Mouse (Mus musculus) liver, postnatal 0 days (tissue): ENCODE measurements around the gene Aplnr.

ENCODE experiments used
- CTCF ChIP-seq: sonication (generic); IDR thresholded peaks from 2 replicates; pipeline ENCODE4 v1.5.1; 2016; ENCODE audit warnings: antibody characterized with exemption, low read depth
- EP300 ChIP-seq: IDR thresholded peaks from 2 replicates; pipeline ENCODE4 v1.6.1; 2016; ENCODE audit warnings: antibody characterized with exemption, low read depth, mild to moderate bottlenecking

DNA sequence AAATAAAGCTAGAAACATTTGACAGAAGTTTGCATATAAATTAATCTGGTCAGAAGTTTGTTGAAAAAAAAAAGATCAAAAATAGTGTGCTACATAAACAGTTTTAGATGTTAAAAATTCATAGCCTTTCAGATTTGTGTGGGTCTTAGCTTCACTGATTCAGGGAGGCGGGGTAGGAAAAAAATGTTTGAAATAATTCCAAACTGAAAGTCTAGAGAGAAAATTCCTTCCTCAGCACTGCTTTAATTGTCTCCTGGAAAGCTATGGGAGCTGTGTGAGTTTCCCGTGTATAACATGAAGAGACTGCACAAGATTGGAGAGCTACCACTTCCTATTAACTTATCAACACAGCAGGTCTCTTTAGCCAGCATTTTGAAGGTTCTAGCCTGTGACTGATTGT lies 11.5 kb downstream of the Aplnr start:
- TF ChIP-seq CTCF, result no peak
- no peak for TF ChIP-seq EP300
